Mouse (Mus musculus): ENCODE data around the gene Map4k2. TPM values are rescaled to one million over a fixed set of nuclear protein-coding genes. Genes with fewer than 3 reads are reported as not detected.
A peak's percentile ranks its signal among the peaks of the same experiment; 100 is the strongest.

The Map4k2 gene
- polyA plus RNA-seq, 1 experiment from 2014 or later = 6.8 TPM

DNA sequence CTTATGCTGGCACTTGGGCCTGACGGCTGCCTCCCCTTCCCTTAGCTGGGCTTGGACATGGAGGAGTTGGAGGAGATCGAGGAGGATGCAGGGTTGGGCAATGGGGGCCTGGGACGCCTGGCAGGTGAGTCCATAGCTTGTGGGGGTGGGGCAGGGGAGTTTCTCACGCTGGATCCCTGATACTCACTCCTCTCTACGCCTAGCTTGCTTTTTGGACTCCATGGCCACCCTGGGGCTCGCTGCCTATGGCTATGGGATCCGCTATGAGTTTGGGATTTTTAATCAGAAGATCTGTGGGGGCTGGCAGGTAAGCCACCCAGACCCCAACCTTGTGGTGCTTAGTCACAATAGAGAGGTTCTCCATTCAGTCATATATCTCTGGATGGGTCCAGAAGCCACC is 44.9 kb downstream of the Map4k2 start:
- Histone ChIP-seq H3K36me3 (ENCODE audit: inconsistent target) (no peaks in the 10 kb centered on the region), H3K27ac (no peak overlapping the region), H3K4me3 (ENCODE audit: inconsistent target) (no peak overlapping the region), H3K79me2 (ENCODE audit: inconsistent target) (no peaks in the 10 kb centered on the region)
- WGBS (ENCODE audit: missing documents) = 90% methylated on average over 7 of the region's 7 CpGs

- Histone ChIP-seq H3K27ac (no peak overlapping the region), H3K79me2 (ENCODE audit: inconsistent target) (no peaks in the 10 kb centered on the region), H3K36me3 (ENCODE audit: inconsistent target) (no peaks in the 10 kb centered on the region), H3K4me3 (ENCODE audit: inconsistent target) (no peak overlapping the region)
- WGBS (ENCODE audit: missing documents) = 89% methylated on average over 9 of the region's 9 CpGs
Measured at GRCm38 (mm10) chr19:6386234-6386633, 45.3 kb downstream of the Map4k2 start.

- H3K36me3 ChIP-seq (ENCODE audit: inconsistent target) = no peaks in the 10 kb centered on the region
- no peak overlapping the region for H3K27ac ChIP-seq
- WGBS (ENCODE audit: missing documents) = 74% methylated on average over 13 of the region's 13 CpGs
- H3K4me3 ChIP-seq (ENCODE audit: inconsistent target) = no peak overlapping the region
- no peaks in the 10 kb centered on the region for H3K79me2 ChIP-seq (ENCODE audit: inconsistent target)
Measured at GRCm38 (mm10) chr19:6388006-6388405, 47.1 kb downstream of the Map4k2 start.

DNA sequence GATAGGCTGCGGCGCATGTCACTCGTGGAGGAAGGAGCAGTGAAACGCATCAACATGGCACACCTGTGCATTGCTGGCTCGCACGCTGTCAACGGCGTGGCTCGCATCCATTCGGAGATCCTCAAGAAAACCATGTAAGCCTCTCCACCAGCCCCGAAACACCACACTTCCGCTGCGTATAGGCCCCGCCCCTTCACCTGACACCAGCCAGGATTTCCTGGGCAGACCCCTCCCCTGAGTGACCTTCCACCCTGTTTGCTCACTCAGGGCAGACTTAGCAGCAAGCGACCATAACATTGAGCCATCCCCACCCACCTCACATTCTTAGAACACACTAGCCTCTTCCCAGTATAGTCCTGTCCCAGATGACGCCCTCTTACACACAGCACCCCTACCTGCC is 48.9 kb downstream of the Map4k2 start:
- Histone ChIP-seq H3K4me3 (ENCODE audit: inconsistent target) (no peak overlapping the region), H3K27ac (no peak overlapping the region), H3K79me2 (ENCODE audit: inconsistent target) (no peaks in the 10 kb centered on the region), H3K36me3 (ENCODE audit: inconsistent target) (no peaks in the 10 kb centered on the region)
- WGBS (ENCODE audit: missing documents) = 46% methylated on average over 16 of the region's 16 CpGs

GRCm38 (mm10) chr19:6390251-6390650 is 49.3 kb downstream of the Map4k2 start:
- WGBS (ENCODE audit: missing documents) = 84% methylated on average over 6 of the region's 6 CpGs
- Histone ChIP-seq H3K27ac (no peak overlapping the region), H3K4me3 (ENCODE audit: inconsistent target) (no peak overlapping the region), H3K36me3 (ENCODE audit: inconsistent target) (no peaks in the 10 kb centered on the region), H3K79me2 (ENCODE audit: inconsistent target) (no peaks in the 10 kb centered on the region)

GRCm38 (mm10) chr19:6392743-6393393 is 51.9 kb downstream of the Map4k2 start:
- Histone ChIP-seq H3K27ac (no peak overlapping the region), H3K79me2 (ENCODE audit: inconsistent target) (no peaks in the 10 kb centered on the region), H3K36me3 (ENCODE audit: inconsistent target) (no peaks in the 10 kb centered on the region), H3K4me3 (ENCODE audit: inconsistent target) (no peak overlapping the region)
- WGBS (ENCODE audit: missing documents) = 58% methylated on average over 12 of the region's 14 CpGs

- Histone ChIP-seq H3K4me3 (ENCODE audit: inconsistent target) (no peak overlapping the region), H3K79me2 (ENCODE audit: inconsistent target) (no peaks in the 10 kb centered on the region), H3K27ac (no peak overlapping the region), H3K36me3 (ENCODE audit: inconsistent target) (no peaks in the 10 kb centered on the region)
- WGBS (ENCODE audit: missing documents) = 93% methylated on average over 14 of the region's 16 CpGs
Measured at GRCm38 (mm10) chr19:6393637-6394036, 52.7 kb downstream of the Map4k2 start.

DNA sequence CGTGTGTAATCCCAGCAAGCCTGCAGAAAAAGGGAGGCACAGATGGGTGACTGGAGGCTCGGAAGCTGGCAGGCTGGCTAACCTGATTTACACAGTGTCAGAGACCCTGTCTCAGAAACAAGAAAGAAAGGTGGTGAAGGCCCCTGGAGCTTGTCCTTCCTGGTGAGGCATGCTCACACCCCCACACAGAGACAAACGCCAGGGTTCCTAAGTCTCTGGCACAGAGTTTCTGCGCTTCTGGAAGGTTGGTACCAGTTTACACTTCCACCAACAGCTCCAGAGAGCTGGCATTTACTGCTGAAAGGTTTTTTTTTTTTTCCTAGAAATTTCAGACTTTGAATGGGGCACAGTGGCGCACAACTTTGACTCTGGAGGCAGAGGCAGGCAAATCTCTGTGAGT is 55.3 kb downstream of the Map4k2 start:
- no peak overlapping the region for H3K27ac ChIP-seq
- 92% methylated on average over 5 of the region's 5 CpGs for WGBS (ENCODE audit: missing documents)
- no peak overlapping the region for H3K4me3 ChIP-seq (ENCODE audit: inconsistent target)
- H3K79me2 ChIP-seq (ENCODE audit: inconsistent target) = no peaks in the 10 kb centered on the region
- H3K36me3 ChIP-seq (ENCODE audit: inconsistent target) = no peaks in the 10 kb centered on the region

- Histone ChIP-seq H3K27ac (no peak overlapping the region), H3K79me2 (ENCODE audit: inconsistent target) (no peaks in the 10 kb centered on the region), H3K36me3 (ENCODE audit: inconsistent target) (no peaks in the 10 kb centered on the region), H3K4me3 (ENCODE audit: inconsistent target) (no peak overlapping the region)
- WGBS (ENCODE audit: missing documents) = 87% methylated on average over 22 of the region's 22 CpGs
Measured at GRCm38 (mm10) chr19:6397582-6398249, 56.8 kb downstream of the Map4k2 start.

- no peaks in the 10 kb centered on the region for H3K36me3 ChIP-seq (ENCODE audit: inconsistent target)
- H3K4me3 ChIP-seq (ENCODE audit: inconsistent target) = peak overlapping the region; percentile 5; the same call in 1 of the 2 replicates
- H3K27ac ChIP-seq = no peak overlapping the region
- H3K79me2 ChIP-seq (ENCODE audit: inconsistent target) = no peaks in the 10 kb centered on the region
- WGBS (ENCODE audit: missing documents) = 4% methylated on average over 39 of the region's 39 CpGs
Measured at GRCm38 (mm10) chr19:6398447-6399284, 57.7 kb downstream of the Map4k2 start.

DNA sequence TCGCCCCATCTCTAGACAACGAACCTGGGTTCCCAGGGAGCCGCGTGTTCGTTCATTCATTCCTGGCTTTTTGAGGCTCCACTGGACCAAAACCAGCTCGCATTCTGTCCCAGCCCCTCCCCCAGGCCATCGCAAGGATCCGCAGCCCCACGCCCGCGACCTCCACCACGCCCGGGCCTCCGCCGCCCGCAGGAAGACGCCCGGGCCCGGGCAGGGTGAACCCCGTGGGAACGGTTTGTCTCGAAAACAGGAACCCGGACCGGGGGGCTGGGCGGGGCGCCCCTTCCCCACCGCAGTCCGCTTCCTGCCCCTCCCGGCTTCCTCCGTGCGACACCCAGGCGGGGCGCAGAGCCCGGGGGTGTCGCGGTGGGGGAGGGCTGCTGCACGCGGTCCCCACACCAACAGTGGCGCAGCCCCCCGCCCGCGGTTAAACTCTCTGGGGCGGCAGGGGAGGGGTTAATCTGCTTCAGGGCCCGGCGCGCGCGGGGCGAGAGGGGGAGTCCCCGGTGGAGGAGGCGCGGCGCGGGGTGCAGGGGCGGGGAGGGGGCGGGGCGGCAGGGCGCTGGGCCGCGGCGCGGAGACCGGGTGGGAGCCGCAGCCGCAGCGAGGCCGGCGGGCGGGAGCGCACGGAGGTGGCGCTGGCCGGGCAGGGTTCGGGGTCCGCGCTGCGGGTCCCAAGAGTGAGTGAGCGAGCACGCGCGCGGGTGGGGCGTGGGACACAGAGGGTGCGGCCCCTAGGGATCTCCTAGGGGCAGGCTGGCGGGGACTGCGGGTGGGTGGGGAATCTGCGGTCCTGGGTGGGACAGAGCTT is 58.6 kb downstream of the Map4k2 start, which contains the start of gene Rasgrp2:
Gene Rasgrp2, plus strand, starts transcription at position 56 of the 811 bp plus-strand sequence.
- Histone ChIP-seq H3K4me3 (ENCODE audit: inconsistent target) (peak within 1 kb of the TSS; percentile 5; the same call in 1 of the 2 replicates), H3K36me3 (ENCODE audit: inconsistent target) (no peaks in the 10 kb centered on the region), H3K79me2 (ENCODE audit: inconsistent target) (no peaks in the 10 kb centered on the region), H3K27ac (no peak within 1 kb of the TSS)
- WGBS (ENCODE audit: missing documents) = under 1% methylated on average over 72 of the region's 87 CpGs

DNA sequence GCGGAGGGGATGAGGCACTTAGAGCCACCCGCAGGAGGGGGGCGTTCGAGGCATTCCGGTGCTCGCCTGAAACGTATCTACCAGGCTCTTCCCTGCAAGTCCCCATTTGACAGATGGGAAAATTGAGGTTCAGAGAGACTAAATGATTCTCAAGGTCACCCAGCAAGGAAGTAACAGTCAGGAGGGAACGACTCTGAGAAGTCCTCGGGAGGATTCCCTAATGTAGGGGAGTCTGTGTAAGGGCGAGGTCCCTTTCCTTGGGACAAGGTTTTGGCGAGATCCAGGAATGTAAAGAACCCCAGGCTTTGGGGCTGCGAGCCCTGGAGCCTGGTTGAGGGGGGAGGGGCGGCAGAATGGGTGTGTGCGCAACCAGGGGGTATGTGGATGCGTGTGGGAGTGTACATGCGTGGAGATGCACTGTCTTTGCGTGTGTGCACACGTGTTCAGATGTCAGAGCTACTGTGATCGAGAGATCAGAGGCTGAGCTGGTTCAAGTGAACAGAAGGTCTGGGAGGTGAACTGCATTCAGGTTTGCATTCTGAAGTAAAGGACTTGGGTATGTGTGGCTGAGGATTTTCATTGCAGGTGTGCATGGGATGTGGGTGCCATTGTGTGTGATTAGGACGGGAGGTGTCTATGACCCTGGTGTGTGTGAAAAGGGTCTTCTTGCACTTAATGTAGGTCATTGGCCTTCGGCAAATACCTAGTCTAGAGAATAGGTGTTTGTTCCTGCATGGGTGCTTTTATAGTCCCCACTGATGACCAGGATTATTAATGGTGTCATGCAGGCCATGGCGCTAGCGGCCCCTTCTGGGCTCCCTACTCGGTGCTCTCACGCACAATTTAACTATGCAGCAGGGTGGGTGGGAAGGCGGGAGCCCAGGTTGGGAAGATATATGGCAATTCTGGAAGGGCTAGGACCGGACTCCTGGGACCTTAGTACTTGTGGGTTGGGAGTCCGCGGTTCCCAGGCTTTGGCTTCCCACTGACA is 59.5 kb downstream of the Map4k2 start:
- Histone ChIP-seq H3K4me3 (ENCODE audit: inconsistent target) (no peak overlapping the region), H3K27ac (no peak overlapping the region), H3K79me2 (ENCODE audit: inconsistent target) (no peaks in the 10 kb centered on the region), H3K36me3 (ENCODE audit: inconsistent target) (no peaks in the 10 kb centered on the region)
- 4% methylated on average over 29 of the region's 29 CpGs for WGBS (ENCODE audit: missing documents)

- under 1% methylated on average over 32 of the region's 32 CpGs for WGBS (ENCODE audit: missing documents)
Measured at GRCm38 (mm10) chr19:6401131-6401815, 60.3 kb downstream of the Map4k2 start.

More at GRCm38 (mm10) chr19:6401131-6401815, 60.3 kb downstream of the Map4k2 start:
- H3K4me3 ChIP-seq (ENCODE audit: inconsistent target) = peak overlapping the region; percentile 22; the same call in 1 of the 2 replicates
- no peak overlapping the region for H3K27ac ChIP-seq
- no peaks in the 10 kb centered on the region for H3K36me3 ChIP-seq (ENCODE audit: inconsistent target)
- H3K79me2 ChIP-seq (ENCODE audit: inconsistent target) = no peaks in the 10 kb centered on the region
